9 mouse cellular contexts compared by ENCODE assay signal in the genomic region with DNA sequence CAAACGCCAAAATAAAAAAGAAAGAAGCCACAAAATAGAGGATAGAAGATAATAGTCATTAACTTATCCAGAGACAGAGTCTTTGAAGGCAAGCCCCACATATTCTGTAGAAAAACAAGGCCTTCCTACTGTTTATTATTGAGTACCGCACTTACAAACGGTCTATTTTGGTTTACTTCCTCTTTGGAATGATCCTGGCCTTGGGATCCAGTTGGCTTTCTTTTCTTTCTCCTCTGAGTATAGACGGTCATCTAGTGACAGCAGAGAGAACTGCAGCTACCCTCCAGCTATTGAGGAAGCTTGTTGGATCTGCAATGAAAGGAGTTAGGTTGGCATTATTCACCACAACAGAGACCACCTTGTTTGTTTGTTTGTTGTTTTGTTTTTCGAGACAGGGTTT. TPM values are rescaled to one million over a fixed set of nuclear protein-coding genes. Genes with fewer than 3 reads are reported as not detected.
A peak's percentile ranks its signal among the peaks of the same experiment; 100 is the strongest.
DNase-seq lines count a peak whose midpoint lies in the region; ATAC-seq and TF ChIP-seq lines count a peak whose summit lies in the region.
"Had no signal": no experiment of that assay in that cellular context is flagged by ENCODE, and none has a peak within 500 bp of the region (broad histone marks: within the 10 kb centered on the region; RNA-seq: fewer than 3 reads in every experiment).

No protein-coding gene starts in this region.

- TF ChIP-seq CTCF in lung, adult 2 months (IDR thresholded peaks at IDR 0.05; ENCODE audit: insufficient read depth, low read length): no peak

- peak; percentile 82 for DNase-seq in forebrain, embryonic 14.5 days (ENCODE audit: low spot score)
- peak; percentile 75 for DNase-seq in MN1 (ENCODE audit: low spot score)
- DNase-seq in lung, adult 2 months: peak; percentile 28

- ATAC-seq in forebrain, embryonic 14.5 days: peak; percentile 50; the same call in 1 of the 2 replicates
- ATAC-seq in forebrain, embryonic 13.5 days: no peak
- ATAC-seq in common myeloid progenitor, adult 5-6 weeks (replicated peaks; ENCODE audit: low read depth, poor library complexity, severe bottlenecking): peak; percentile 89
- no peak for ATAC-seq in heart, embryonic 12.5 days (ENCODE audit: insufficient number of reproducible peaks, low FRiP score)
- ATAC-seq in kidney, embryonic 16.5 days (ENCODE audit: low FRiP score, low TSS enrichment): no peak
- ATAC-seq in stomach, embryonic 15.5 days (ENCODE audit: insufficient read depth, low FRiP score, low read depth): peak; percentile 47; the same call in 1 of the 2 replicates

- H3K4me2 ChIP-seq in forebrain, embryonic 14.5 days (ENCODE audit: low read length): no peak overlapping the region
- H3K4me2 ChIP-seq in forebrain, embryonic 13.5 days: no peak overlapping the region
- H3K4me2 ChIP-seq in heart, embryonic 12.5 days: peak overlapping the region; percentile 33; the same call in 1 of the 2 replicates
- H3K4me2 ChIP-seq in kidney, embryonic 16.5 days (replicated peaks; ENCODE audit: low read depth, low read length): 0 out of 2 replicates have a peak overlapping the region, but pooled peaks have one; percentile 18
- H3K4me2 ChIP-seq in stomach, embryonic 15.5 days: peak overlapping the region; percentile 40; the same call in 1 of the 2 replicates
- H3K4me2 ChIP-seq: liver, embryonic 15.5 days had no signal

- H3K9me3 ChIP-seq in forebrain, embryonic 14.5 days (replicated peaks; ENCODE audit: control insufficient read depth, low read length): no peaks in the 10 kb centered on the region
- H3K9me3 ChIP-seq in forebrain, embryonic 13.5 days (replicated peaks): no peaks in the 10 kb centered on the region
- H3K9me3 ChIP-seq in heart, embryonic 12.5 days (replicated peaks): no peaks in the 10 kb centered on the region
- H3K9me3 ChIP-seq in kidney, embryonic 16.5 days (ENCODE audit: low read length): no peaks in the 10 kb centered on the region
- H3K9me3 ChIP-seq in stomach, embryonic 15.5 days: no peaks in the 10 kb centered on the region
- H3K9me3 ChIP-seq: liver, embryonic 15.5 days had no signal

- TF ChIP-seq POLR2A in lung, adult 2 months (IDR thresholded peaks at IDR 0.05; ENCODE audit: borderline replicate concordance, extremely low read depth, low read depth, low read length): no peak

- no peak overlapping the region for H3K4me3 ChIP-seq in forebrain, embryonic 14.5 days (ENCODE audit: low read depth, low read length)
- H3K4me3 ChIP-seq in forebrain, embryonic 13.5 days: no peak overlapping the region
- peak overlapping the region; percentile 15; the same call in 1 of the 2 replicates for H3K4me3 ChIP-seq in heart, embryonic 12.5 days
- H3K4me3 ChIP-seq in kidney, embryonic 16.5 days (ENCODE audit: low read length): no peak overlapping the region
- no peak overlapping the region for H3K4me3 ChIP-seq in lung, adult 2 months (replicated peaks; ENCODE audit: extremely low read depth, low read depth, low read length)
- H3K4me3 ChIP-seq in stomach, embryonic 15.5 days (replicated peaks): no peak overlapping the region
- H3K4me3 ChIP-seq: liver, embryonic 15.5 days had no signal

- no peaks in the 10 kb centered on the region for H3K36me3 ChIP-seq in forebrain, embryonic 14.5 days (ENCODE audit: control insufficient read depth, insufficient read depth, low read length)
- no peaks in the 10 kb centered on the region for H3K36me3 ChIP-seq in forebrain, embryonic 13.5 days (ENCODE audit: poor library complexity, severe bottlenecking)
- H3K36me3 ChIP-seq in heart, embryonic 12.5 days: no peaks in the 10 kb centered on the region
- H3K36me3 ChIP-seq in kidney, embryonic 16.5 days (ENCODE audit: insufficient read depth, low read length): no peaks in the 10 kb centered on the region
- H3K36me3 ChIP-seq in stomach, embryonic 15.5 days: no peaks in the 10 kb centered on the region
- H3K36me3 ChIP-seq: liver, embryonic 15.5 days had no signal

- 26% methylated on average over 5 of the region's 5 CpGs for WGBS in forebrain, embryonic 14.5 days
- WGBS in forebrain, embryonic 13.5 days: 28% methylated on average over 5 of the region's 5 CpGs
- WGBS in heart, embryonic 12.5 days: 15% methylated on average over 5 of the region's 5 CpGs
- WGBS in kidney, embryonic 16.5 days: 15% methylated on average over 5 of the region's 5 CpGs
- 5% methylated on average over 5 of the region's 5 CpGs for WGBS in lung, adult 2 months
- WGBS in stomach, embryonic 15.5 days: 8% methylated on average over 5 of the region's 5 CpGs

- H3K27ac ChIP-seq in forebrain, embryonic 14.5 days (ENCODE audit: low read depth, low read length): no peak overlapping the region
- H3K27ac ChIP-seq in forebrain, embryonic 13.5 days: no peak overlapping the region
- H3K27ac ChIP-seq in heart, embryonic 12.5 days (ENCODE audit: poor library complexity, severe bottlenecking): no peak overlapping the region
- no peak overlapping the region for H3K27ac ChIP-seq in kidney, embryonic 16.5 days (ENCODE audit: low read length)
- H3K27ac ChIP-seq in stomach, embryonic 15.5 days: no peak overlapping the region
- H3K27ac ChIP-seq: liver, embryonic 15.5 days had no signal

- no peaks in the 10 kb centered on the region for H3K27me3 ChIP-seq in forebrain, embryonic 14.5 days (replicated peaks; ENCODE audit: control insufficient read depth, insufficient read depth, low read length)
- H3K27me3 ChIP-seq in forebrain, embryonic 13.5 days: no peaks in the 10 kb centered on the region
- H3K27me3 ChIP-seq in heart, embryonic 12.5 days (replicated peaks): no peaks in the 10 kb centered on the region
- H3K27me3 ChIP-seq in kidney, embryonic 16.5 days (ENCODE audit: insufficient read depth, low read length): no peaks in the 10 kb centered on the region
- no peaks in the 10 kb centered on the region for H3K27me3 ChIP-seq in stomach, embryonic 15.5 days (replicated peaks)
- H3K27me3 ChIP-seq: liver, embryonic 15.5 days had no signal

- H3K4me1 ChIP-seq in forebrain, embryonic 14.5 days (ENCODE audit: control insufficient read depth, insufficient read depth, low read length): no peaks in the 10 kb centered on the region
- no peaks in the 10 kb centered on the region for H3K4me1 ChIP-seq in forebrain, embryonic 13.5 days
- H3K4me1 ChIP-seq in heart, embryonic 12.5 days (replicated peaks): no peaks in the 10 kb centered on the region
- H3K4me1 ChIP-seq in kidney, embryonic 16.5 days (ENCODE audit: insufficient read depth, low read length): peaks cover 5% of the 10 kb centered on the region; the same call in 1 of the 2 replicates
- H3K4me1 ChIP-seq in lung, adult 2 months (ENCODE audit: control insufficient read depth, insufficient read depth, low read length): no peaks in the 10 kb centered on the region
- no peaks in the 10 kb centered on the region for H3K4me1 ChIP-seq in stomach, embryonic 15.5 days
- H3K4me1 ChIP-seq: liver, embryonic 15.5 days had no signal

- H3K9ac ChIP-seq in forebrain, embryonic 14.5 days (ENCODE audit: low read length): no peak overlapping the region
- no peak overlapping the region for H3K9ac ChIP-seq in forebrain, embryonic 13.5 days
- no peak overlapping the region for H3K9ac ChIP-seq in heart, embryonic 12.5 days
- no peak overlapping the region for H3K9ac ChIP-seq in kidney, embryonic 16.5 days (replicated peaks; ENCODE audit: low read length)
- H3K9ac ChIP-seq in stomach, embryonic 15.5 days: no peak overlapping the region
- H3K9ac ChIP-seq: liver, embryonic 15.5 days had no signal

RNA-seq across cellular contexts. Expression of a gene that starts 11.8 kb away (rescaled TPM):
- polyA plus RNA-seq in forebrain, embryonic 14.5 days (2014; fragmentation: Nextera tagmentation; extraction: Ambion mirVana): 5.5 and 9.1 TPM in 2 replicates
- 10.7 and 11.7 TPM in 2 replicates for polyA plus RNA-seq in forebrain, embryonic 13.5 days (2015; fragmentation: Nextera tagmentation; extraction: Ambion mirVana)
- 13.7 and 19.9 TPM in 2 replicates for total RNA-seq in common myeloid progenitor, adult 5-6 weeks (2017)
- 11.9 and 12.3 TPM in 2 replicates for polyA plus RNA-seq in heart, embryonic 12.5 days (2016; fragmentation: Nextera tagmentation; extraction: Ambion mirVana)
- 10.0 and 11.6 TPM in 2 replicates for polyA plus RNA-seq in kidney, embryonic 16.5 days (2015; fragmentation: Nextera tagmentation; extraction: Ambion mirVana)
- 2.8 and 3.8 TPM in 2 replicates for polyA plus RNA-seq in lung, adult 2 months (2012; rRNA removed)
- polyA plus RNA-seq in stomach, embryonic 15.5 days (2015; fragmentation: Nextera tagmentation; extraction: Ambion mirVana): 9.6 and 9.9 TPM in 2 replicates

Comparison
In these comparisons a context has a peak if more than half of its experiments do, and no peak if none do; other contexts are left out.
1. ATAC-seq: peak in forebrain, embryonic 14.5 days (single experiment), common myeloid progenitor, adult 5-6 weeks (single experiment) and stomach, embryonic 15.5 days (single experiment); none in forebrain, embryonic 13.5 days (single experiment), heart, embryonic 12.5 days (single experiment) and kidney, embryonic 16.5 days (single experiment).
2. DNase-seq: peak in every context shown above with its lines; median percentile 82 in forebrain, embryonic 14.5 days; 75 in MN1; 28 in lung, adult 2 months.
3. H3K4me2 ChIP-seq: peak in heart, embryonic 12.5 days (single experiment), kidney, embryonic 16.5 days (single experiment) and stomach, embryonic 15.5 days (single experiment); none in forebrain, embryonic 14.5 days (single experiment) and forebrain, embryonic 13.5 days (single experiment).